Mouse (Mus musculus) lung, postnatal 14 days (tissue): Measurements from ENCODE around the gene Pirb.
"Not testable (repeated sequence)": the region's sequence is repeated elsewhere in the genome, so short reads cannot be mapped to it uniquely, and the experiment has no call there.

Experiments used
- DNase-seq: peaks from one replicate; pipeline ENCODE4 v3.0.0; 2021

Gene Pirb

DNA sequence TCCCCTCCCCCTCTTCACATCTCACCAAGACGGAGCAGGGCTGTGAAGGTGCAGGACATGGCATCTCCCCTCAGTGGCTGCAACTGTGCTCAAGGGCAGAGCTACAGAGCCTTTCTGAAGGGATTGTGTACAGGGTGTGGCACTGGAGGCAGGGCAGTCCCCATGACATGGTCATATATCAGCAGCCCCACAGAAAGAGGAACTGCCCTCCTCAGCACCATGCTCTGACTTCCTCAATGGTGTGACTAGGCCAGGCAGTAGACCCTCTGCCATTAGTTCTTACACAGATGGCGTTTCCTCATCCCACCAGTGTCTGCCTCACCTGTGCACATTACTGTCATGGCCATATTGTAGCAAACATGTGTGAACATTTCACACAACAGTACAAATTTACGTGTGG, at the start of gene Pirb:
Gene Pirb, minus strand, starts transcription at position 124 of the 400 bp plus-strand sequence.
- DNase-seq, result not testable (repeated sequence)

DNA sequence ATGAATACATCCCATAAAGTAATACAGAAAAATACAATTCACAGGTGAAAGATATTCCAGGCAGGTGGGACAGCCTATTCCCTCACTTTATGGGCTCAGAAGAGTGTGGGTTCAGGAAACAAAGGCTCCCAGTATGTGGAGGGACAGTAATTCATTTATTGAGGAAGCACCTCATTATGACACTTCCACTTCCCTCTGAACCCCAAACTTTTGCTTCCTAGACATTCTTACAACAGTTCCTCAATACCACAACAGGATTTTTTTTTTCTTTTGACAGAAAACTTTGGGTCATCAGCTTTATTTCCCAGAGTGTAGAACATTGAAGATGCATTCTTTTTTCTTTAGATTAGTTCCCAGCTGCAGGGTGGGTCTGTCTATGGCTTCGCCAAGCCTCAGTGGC, 12.5 kb upstream of the Pirb start:
- not testable (repeated sequence) for DNase-seq

DNA sequence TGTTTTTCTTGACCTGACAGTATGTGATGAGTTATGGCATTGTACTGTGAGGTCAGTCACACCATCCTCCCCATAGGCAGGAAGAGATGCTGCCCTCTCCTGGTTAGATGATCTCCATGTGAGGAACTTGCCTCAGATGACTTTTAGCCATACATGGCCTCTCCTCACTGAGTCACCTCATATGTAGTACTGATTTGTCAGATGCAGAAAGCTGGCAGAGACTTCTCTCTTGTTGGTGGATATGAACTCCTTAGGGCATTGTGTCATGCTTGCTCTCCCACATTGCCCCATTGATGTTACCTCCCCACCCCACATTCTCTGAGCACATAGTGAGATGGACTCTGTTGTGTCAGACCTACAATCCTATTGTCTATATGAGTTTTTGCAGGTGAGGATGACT, 5.3 kb upstream of the Pirb start:
- DNase-seq, result not testable (repeated sequence)

DNA sequence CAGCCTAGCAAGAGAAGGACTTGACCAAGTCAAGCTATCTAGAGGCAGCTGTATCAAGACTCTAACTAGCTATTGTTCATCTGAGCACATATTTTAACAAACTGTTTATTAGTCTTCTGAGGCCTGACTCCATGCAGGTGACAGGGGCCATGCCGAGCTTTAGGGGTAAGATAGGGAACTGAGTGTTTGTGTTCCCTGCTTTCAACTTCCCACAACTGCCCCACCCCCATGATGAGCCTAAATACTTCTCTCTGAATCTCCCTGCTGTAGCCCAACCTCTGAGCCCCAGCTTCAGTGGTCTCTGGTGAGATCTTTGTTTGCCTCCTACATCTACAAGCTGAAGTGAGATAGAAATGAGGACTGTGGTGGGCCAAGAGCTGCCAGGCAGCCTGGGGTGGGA, 4.9 kb downstream of the Pirb start:
- DNase-seq, result no peak

DNA sequence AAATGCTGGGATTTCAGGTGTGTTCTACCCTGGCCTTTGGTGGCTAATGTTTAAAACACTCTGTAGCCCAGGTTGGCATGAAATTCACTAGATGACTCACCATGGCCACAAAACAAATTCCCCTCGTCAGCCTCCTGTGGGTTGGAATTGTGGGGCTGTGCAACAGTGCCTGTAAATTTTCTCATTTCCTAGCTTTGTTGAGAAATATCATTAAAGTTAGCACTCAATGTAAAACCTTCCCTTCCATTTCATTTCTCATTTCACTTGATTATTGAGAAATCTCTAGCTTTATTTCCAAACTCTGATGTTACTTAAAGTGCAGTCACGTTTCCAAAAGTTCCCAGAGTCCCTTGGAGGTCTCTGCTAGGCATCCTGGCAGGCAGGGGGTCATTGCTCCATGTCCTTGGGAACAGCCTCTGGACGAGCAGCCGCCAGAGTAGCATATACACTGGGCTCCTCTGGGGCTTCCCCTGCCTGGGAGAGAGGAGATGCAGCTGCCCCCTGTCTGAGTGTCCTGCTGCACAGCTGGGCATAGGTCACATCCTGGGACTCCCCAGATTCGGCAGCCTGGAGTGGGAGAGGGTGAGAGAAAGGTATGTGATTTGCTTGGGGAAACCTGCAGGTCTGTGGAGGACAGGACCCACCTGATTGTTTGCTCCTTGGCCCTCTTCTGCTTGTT, 7.8 kb downstream of the Pirb start:
- no peak for DNase-seq

DNA sequence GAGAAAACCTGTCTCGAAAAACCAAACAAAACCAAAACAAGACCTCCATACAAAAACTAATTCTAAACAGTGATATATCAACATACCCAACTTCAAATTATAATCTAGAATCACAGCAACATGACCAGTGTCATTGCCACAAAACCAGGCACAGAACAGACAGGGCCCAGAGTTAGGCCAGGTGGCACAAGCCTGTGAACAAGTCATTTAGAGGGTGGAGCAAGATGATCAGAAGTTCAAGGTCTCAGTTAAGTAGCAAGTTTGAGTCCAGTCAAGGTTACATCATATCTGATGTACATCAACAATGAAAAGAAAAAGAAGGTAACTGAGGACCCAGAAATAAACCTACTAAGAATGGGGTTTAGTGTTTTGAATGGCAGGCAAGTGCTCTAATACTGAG, 11.2 kb downstream of the Pirb start:
- DNase-seq, result no peak

DNA sequence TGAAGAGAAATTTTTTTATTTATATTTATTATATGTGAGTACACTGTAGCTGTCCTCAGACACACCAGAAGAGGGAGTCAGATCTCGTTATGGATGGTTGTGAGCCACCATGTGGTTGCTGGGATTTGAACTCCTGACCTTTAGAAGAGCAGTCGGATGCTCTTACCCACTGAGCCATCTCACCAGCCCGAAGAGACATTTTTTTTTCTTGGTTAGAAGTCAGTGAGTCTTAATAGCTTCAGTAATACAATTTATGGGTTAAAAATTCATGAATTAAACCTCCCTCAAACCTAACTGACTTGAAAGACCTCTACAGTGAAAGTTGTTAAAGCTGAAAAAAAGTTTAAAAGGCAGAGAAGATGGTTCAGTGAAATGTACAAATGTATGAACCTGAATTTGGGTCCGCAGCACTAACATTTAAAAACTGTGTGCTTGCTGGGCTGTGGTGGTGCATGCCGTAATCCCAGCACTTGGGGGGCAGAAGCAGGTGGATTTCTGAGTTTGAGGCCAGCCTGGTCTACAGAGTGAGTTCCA, 11.7 kb downstream of the Pirb start:
- DNase-seq, result not testable (repeated sequence)

GRCm38 (mm10) chr7:3707568-3708413, 12.4 kb downstream of the Pirb start:
- DNase-seq, result no peak

DNA sequence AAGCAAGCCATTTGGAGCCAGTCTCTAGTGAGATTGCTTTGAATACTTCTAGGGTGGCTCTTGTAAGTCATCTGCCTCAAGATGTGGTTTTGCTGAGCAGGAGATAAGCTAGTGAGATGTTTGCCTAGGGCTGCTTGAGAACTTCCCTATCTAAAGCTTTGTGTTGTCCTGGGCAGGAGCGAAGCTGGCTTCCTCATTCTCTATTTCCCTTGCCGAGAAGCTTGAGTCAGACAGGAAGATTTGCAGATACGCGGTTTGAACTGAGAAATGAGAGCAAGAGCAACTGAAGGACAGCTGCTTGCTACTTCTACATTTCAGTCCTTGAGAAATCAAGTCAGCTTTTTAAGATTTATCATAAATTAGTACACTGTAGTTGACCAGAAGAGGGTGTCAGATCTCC, 13.2 kb downstream of the Pirb start:
- no peak for DNase-seq

DNA sequence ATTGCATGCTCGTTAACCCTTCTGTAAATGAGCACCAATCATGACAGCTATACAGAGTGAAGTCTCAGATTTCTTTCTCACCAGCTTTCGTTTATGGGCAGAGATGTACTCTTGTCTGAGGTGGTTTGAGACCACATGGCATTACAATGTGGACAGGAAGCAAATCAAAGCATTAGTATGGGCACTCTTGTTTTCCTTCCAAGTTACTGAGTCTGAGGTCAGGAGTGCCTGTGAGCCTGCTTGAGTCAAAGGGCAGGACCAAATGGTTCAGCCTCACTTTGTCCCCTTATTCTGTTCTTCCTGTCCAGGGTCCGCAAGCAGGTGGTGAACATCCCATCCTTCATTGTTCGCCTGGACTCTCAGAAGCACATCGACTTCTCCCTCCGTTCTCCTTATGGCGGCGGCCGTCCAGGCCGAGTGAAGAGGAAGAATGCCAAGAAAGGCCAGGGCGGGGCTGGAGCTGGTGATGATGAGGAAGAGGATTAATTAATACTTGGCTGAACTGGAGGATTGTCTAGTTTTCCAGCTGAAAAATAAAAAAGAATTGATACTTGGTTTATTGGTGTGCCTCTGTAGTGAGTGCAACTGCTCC, 13.8 kb downstream of the Pirb start:
- DNase-seq, result no peak

DNA sequence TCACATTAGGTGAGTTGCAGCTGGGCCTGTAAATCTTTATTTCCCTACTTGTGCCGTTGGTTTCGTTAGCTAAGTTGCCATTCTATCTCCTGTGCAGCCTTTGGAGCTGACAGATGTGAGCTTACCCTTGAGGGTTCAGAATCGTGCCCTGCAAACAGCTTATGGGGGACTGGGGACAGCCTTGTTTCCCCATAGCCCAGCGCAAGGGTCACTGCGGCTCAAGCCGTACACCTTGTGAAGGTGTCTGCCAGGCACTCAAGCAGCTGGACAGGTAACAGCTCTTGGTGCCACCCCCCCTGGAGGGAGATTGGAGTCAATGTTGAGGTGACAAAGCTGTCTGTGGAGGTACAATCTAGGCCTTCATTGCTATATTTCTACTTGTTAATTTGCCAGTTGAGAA, 14.3 kb downstream of the Pirb start:
- DNase-seq, result no peak

DNA sequence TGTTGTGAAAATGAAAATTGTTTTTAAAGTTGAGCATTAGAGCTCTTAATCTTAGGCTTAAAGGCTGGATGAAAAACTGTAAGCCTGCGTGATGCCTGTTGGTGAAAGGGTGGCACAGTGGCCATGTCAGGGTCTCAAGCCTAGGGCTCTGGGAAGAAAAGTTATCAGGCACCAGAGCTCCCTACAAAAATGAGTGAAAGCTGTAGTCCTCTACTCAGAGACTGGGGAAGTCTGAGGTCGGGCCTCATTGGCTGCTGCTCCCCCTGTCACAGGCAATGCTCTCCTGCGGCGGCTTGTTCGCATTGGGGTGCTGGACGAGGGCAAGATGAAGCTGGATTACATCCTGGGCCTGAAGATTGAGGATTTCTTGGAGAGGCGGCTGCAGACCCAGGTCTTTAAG, 14.7 kb downstream of the Pirb start:
- DNase-seq, result not testable (repeated sequence)

DNA sequence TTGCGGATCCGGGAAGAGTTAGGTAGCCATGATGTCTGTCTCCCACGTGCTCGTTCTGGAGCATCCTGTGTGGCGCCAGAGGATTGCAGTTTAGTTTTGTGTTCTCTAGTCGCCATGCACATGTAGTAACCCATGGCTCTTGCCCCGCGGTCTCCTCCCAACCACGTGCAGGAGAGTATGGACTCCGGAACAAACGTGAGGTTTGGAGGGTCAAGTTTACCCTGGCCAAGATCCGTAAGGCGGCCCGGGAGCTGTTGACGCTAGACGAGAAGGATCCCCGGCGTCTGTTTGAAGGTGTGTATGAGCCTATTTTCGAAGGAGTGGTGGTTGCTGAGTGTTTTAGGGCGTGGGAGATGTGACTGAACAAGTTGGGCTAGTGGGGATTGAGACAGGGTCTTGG, 15.7 kb downstream of the Pirb start:
- peak; percentile 15 for DNase-seq

DNA sequence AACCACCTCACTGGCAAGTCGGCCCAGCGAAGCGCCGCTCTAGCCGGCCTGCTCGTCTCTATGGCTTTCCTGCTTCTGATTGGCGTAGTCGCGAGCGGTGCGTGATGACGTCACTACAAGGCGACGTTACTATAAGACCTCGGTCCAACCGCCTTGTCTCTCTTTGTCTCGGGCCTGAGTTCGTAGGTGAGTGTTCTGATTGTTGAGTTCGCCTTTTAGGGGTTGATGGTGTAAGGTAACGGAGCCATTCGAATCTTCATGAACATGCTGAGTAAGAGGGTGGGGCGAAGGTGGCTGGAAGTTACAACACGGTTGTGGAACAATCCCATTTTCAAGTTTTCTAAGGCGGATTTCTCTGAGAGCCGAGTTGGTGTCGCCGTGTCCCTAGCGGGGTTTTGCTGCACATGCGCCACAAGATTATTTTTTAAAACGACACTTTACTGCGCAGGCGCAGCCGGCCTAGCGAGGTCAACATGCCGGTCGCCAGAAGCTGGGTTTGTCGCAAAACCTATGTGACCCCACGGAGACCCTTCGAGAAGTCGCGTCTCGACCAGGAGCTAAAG, 16.2 kb downstream of the Pirb start, which contains the start of gene Rps9:
Gene Rps9, plus strand, starts transcription at position 115 of the 563 bp plus-strand sequence.
- peak; percentile 97 for DNase-seq

DNA sequence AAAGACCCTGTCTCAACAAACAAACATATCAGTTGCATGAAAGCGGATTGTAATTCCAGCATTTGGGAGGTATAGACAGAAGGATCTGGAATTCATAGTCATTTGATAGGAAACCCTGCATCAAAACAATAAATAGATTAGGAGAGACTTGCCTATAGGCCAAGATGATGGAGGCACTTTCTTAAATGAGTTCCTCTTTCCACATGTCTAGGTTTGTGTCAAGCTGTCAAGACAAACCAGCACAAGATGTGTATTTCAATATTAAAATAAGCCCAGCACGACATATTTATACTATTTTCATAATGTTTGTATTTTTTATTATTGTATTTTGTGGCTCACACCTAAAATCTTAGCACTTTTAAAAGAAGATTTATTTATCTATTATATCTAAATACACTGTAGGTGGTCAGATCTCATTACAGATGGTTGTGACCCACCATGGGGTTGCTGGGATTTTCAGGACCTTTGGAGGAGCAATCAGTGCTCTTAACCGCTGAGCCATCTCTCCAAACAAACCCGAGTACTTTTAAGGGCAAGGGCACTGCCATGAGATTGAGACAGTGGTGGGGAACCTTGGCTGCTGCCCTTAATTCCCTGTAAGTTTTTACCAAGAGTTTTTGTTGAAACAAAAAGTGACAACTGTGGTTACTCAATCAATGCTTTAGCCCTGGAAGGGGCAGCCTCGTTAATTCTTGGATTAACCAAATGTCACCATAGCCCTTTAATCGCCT, 16.9 kb downstream of the Pirb start:
- DNase-seq, result no peak

DNA sequence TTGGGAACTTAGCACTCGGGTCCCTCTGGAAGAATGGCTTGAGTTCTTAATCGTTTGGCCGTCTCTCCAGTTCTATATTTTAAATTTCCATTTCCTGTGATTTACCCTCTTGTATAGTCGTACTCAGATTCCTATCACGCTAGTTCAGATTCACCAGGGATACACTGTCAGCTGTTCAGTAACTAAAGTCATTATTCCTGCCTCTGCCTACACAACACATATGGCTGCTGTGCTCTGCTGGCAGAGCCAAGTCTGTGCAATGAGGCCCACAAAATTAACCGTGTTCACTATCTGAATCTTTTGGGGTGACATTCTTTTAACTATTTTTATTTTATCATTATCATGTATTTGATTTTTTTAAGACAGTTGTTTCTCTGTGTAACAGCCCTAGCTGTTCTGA, 21.7 kb downstream of the Pirb start:
- DNase-seq, result no peak

GRCm38 (mm10) chr7:3694949-3695305, 25.3 kb downstream of the Pirb start:
- not testable (repeated sequence) for DNase-seq

GRCm38 (mm10) chr7:3694076-3694948, 25.9 kb downstream of the Pirb start:
- DNase-seq, result peak; percentile 73

- DNase-seq, result no peak
These were observed 26.4 kb downstream of the Pirb start for GRCm38 (mm10) chr7:3693809-3694075.

- peak; percentile 97 for DNase-seq
These were observed 27.0 kb downstream of the Pirb start, which contains the start of gene Mboat7 for GRCm38 (mm10) chr7:3692987-3693808. Gene Mboat7, minus strand, starts transcription at chr7:3693523.
